Mouse (Mus musculus): Measurements from ENCODE around the gene Smndc1. TPM values are rescaled to one million over a fixed set of nuclear protein-coding genes. Genes with fewer than 3 reads are reported as not detected.
A peak's percentile ranks its signal among the peaks of the same experiment; 100 is the strongest.

Smndc1 gene
- polyA plus RNA-seq, 1 experiment from 2014 or later, result 28.0 TPM

- Histone ChIP-seq H3K4me2 (ENCODE audit: low read depth, low read length) (no peak overlapping the region), H3K27me3 (ENCODE audit: control insufficient read depth, insufficient read depth, low read length) (no peaks in the 10 kb centered on the region), H3K27ac (ENCODE audit: low read length) (no peak overlapping the region), H3K36me3 (ENCODE audit: control insufficient read depth, insufficient read depth) (0 out of 2 replicates have a peak, but pooled peaks cover 3% of the 10 kb centered on the region), H3K4me1 (ENCODE audit: control insufficient read depth, insufficient read depth, low read length) (peaks cover 10% of the 10 kb centered on the region), H3K4me3 (ENCODE audit: low read length) (no peak overlapping the region), H3K9me3 (replicated peaks; ENCODE audit: control insufficient read depth, low read length) (no peaks in the 10 kb centered on the region), H3K9ac (ENCODE audit: low read length) (no peak overlapping the region)
- 87% methylated on average over 14 of the region's 14 CpGs for WGBS
- no peak for ATAC-seq (replicated peaks; ENCODE audit: extremely low read depth, insufficient read depth, low FRiP score)
Observed at GRCm38 (mm10) chr19:53345766-53346165, 44.6 kb downstream of the Smndc1 start.

DNA sequence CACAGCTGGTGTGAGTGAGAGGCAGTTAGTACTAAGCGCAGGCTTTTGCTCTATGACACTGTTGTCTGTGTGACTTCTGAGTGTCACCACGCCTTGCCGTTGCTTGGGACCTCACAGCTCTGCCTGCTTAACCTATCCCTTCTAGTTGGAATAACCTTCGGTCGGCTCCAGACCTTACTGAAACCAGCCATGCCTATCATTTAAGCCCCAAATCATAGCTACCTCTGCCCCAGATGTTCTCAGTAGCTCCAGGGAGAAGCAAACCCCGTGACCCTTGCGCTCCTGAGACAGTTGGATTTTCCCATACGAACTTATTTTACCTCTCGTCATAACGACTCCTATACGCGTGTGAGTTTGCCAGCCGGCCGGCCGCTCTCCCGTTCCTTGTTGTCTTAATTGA is 46.3 kb downstream of the Smndc1 start:
- peaks cover 14% of the 10 kb centered on the region for H3K4me1 ChIP-seq (ENCODE audit: control insufficient read depth, insufficient read depth, low read length)
- H3K27ac ChIP-seq (ENCODE audit: low read length), result no peak overlapping the region
- no peak overlapping the region for H3K4me3 ChIP-seq (ENCODE audit: low read length)
- no peaks in the 10 kb centered on the region for H3K9me3 ChIP-seq (replicated peaks; ENCODE audit: control insufficient read depth, low read length)
- WGBS, result 91% methylated on average over 16 of the region's 16 CpGs
- no peaks in the 10 kb centered on the region for H3K27me3 ChIP-seq (ENCODE audit: control insufficient read depth, insufficient read depth, low read length)
- H3K4me2 ChIP-seq (ENCODE audit: low read depth, low read length), result no peak overlapping the region
- no peak for ATAC-seq (replicated peaks; ENCODE audit: extremely low read depth, insufficient read depth, low FRiP score)
- no peak overlapping the region for H3K9ac ChIP-seq (ENCODE audit: low read length)
- H3K36me3 ChIP-seq (ENCODE audit: control insufficient read depth, insufficient read depth), result 0 out of 2 replicates have a peak, but pooled peaks cover 3% of the 10 kb centered on the region

GRCm38 (mm10) chr19:53343174-53343881 is 47.0 kb downstream of the Smndc1 start:
- 0 out of 2 replicates have a peak, but pooled peaks cover 5% of the 10 kb centered on the region for H3K36me3 ChIP-seq (ENCODE audit: control insufficient read depth, insufficient read depth)
- no peak overlapping the region for H3K4me3 ChIP-seq (ENCODE audit: low read length)
- 80% methylated on average over 13 of the region's 13 CpGs for WGBS
- no peaks in the 10 kb centered on the region for H3K9me3 ChIP-seq (replicated peaks; ENCODE audit: control insufficient read depth, low read length)
- no peak overlapping the region for H3K4me2 ChIP-seq (ENCODE audit: low read depth, low read length)
- H3K27ac ChIP-seq (ENCODE audit: low read length), result 0 out of 2 replicates have a peak overlapping the region, but pooled peaks have one; percentile 4
- no peak overlapping the region for H3K9ac ChIP-seq (ENCODE audit: low read length)
- H3K4me1 ChIP-seq (ENCODE audit: control insufficient read depth, insufficient read depth, low read length), result peaks cover 13% of the 10 kb centered on the region
- H3K27me3 ChIP-seq (ENCODE audit: control insufficient read depth, insufficient read depth, low read length), result no peaks in the 10 kb centered on the region
- ATAC-seq (replicated peaks; ENCODE audit: extremely low read depth, insufficient read depth, low FRiP score), result no peak; the same call in 1 of the 2 replicates

- 18% methylated on average over 6 of the region's 6 CpGs for WGBS
- no peak for ATAC-seq (replicated peaks; ENCODE audit: extremely low read depth, insufficient read depth, low FRiP score)
- Histone ChIP-seq H3K4me3 (ENCODE audit: low read length) (no peak overlapping the region), H3K9ac (ENCODE audit: low read length) (no peak overlapping the region), H3K4me1 (ENCODE audit: control insufficient read depth, insufficient read depth, low read length) (peaks cover 11% of the 10 kb centered on the region), H3K27ac (ENCODE audit: low read length) (no peak overlapping the region), H3K9me3 (replicated peaks; ENCODE audit: control insufficient read depth, low read length) (no peaks in the 10 kb centered on the region), H3K4me2 (ENCODE audit: low read depth, low read length) (peak overlapping the region; percentile 15; the same call in 1 of the 2 replicates), H3K36me3 (ENCODE audit: control insufficient read depth, insufficient read depth) (peaks cover 15% of the 10 kb centered on the region), H3K27me3 (ENCODE audit: control insufficient read depth, insufficient read depth, low read length) (no peaks in the 10 kb centered on the region)
Observed at GRCm38 (mm10) chr19:53340423-53340822, 50.0 kb downstream of the Smndc1 start.

DNA sequence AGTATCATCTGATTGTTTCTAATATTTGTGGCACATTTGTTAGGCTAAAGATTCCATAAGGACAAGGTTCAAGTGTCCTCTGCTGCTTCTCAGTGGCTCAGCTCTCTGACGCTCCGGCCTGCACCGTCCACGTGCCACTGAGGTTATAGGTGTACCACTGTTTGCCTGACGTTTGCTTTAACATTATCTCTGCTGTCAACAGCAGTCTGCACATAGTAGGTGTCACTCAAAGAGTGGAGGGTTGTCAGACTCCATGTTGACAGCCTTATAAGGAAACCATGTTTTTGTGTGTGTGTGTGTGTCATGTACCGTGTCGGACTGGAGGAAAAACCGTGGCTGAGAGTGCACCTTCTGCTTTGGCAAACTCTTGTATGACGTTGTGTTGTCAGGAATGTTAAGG is 55.1 kb downstream of the Smndc1 start:
- Histone ChIP-seq H3K36me3 (ENCODE audit: control insufficient read depth, insufficient read depth) (peaks cover 31% of the 10 kb centered on the region), H3K27me3 (ENCODE audit: control insufficient read depth, insufficient read depth, low read length) (no peaks in the 10 kb centered on the region), H3K4me2 (ENCODE audit: low read depth, low read length) (no peak overlapping the region), H3K9me3 (replicated peaks; ENCODE audit: control insufficient read depth, low read length) (no peaks in the 10 kb centered on the region), H3K4me3 (ENCODE audit: low read length) (no peak overlapping the region), H3K27ac (ENCODE audit: low read length) (no peak overlapping the region), H3K4me1 (ENCODE audit: control insufficient read depth, insufficient read depth, low read length) (no peaks in the 10 kb centered on the region; the same call in none of the 2 replicates), H3K9ac (ENCODE audit: low read length) (no peak overlapping the region)
- ATAC-seq (replicated peaks; ENCODE audit: extremely low read depth, insufficient read depth, low FRiP score), result no peak
- WGBS, result 56% methylated on average over 9 of the region's 9 CpGs

- Histone ChIP-seq H3K9me3 (replicated peaks; ENCODE audit: control insufficient read depth, low read length) (no peaks in the 10 kb centered on the region), H3K4me1 (ENCODE audit: control insufficient read depth, insufficient read depth, low read length) (no peaks in the 10 kb centered on the region; the same call in 1 of the 2 replicates), H3K36me3 (ENCODE audit: control insufficient read depth, insufficient read depth) (peaks cover 30% of the 10 kb centered on the region), H3K9ac (ENCODE audit: low read length) (no peak overlapping the region), H3K27ac (ENCODE audit: low read length) (no peak overlapping the region), H3K4me3 (ENCODE audit: low read length) (no peak overlapping the region), H3K27me3 (ENCODE audit: control insufficient read depth, insufficient read depth, low read length) (no peaks in the 10 kb centered on the region), H3K4me2 (ENCODE audit: low read depth, low read length) (no peak overlapping the region)
- 78% methylated on average over 6 of the region's 6 CpGs for WGBS
- ATAC-seq (replicated peaks; ENCODE audit: extremely low read depth, insufficient read depth, low FRiP score), result no peak
Observed at GRCm38 (mm10) chr19:53333730-53334129, 56.6 kb downstream of the Smndc1 start.

GRCm38 (mm10) chr19:53331882-53332500 is 58.4 kb downstream of the Smndc1 start:
- H3K36me3 ChIP-seq (ENCODE audit: control insufficient read depth, insufficient read depth), result peaks cover 16% of the 10 kb centered on the region
- no peaks in the 10 kb centered on the region for H3K9me3 ChIP-seq (replicated peaks; ENCODE audit: control insufficient read depth, low read length)
- no peak overlapping the region for H3K4me3 ChIP-seq (ENCODE audit: low read length)
- WGBS, result 85% methylated on average over 21 of the region's 21 CpGs
- no peak overlapping the region for H3K27ac ChIP-seq (ENCODE audit: low read length)
- no peaks in the 10 kb centered on the region; the same call in 1 of the 2 replicates for H3K4me1 ChIP-seq (ENCODE audit: control insufficient read depth, insufficient read depth, low read length)
- H3K27me3 ChIP-seq (ENCODE audit: control insufficient read depth, insufficient read depth, low read length), result no peaks in the 10 kb centered on the region
- H3K9ac ChIP-seq (ENCODE audit: low read length), result no peak overlapping the region
- no peak overlapping the region for H3K4me2 ChIP-seq (ENCODE audit: low read depth, low read length)
- no peak for ATAC-seq (replicated peaks; ENCODE audit: extremely low read depth, insufficient read depth, low FRiP score)

DNA sequence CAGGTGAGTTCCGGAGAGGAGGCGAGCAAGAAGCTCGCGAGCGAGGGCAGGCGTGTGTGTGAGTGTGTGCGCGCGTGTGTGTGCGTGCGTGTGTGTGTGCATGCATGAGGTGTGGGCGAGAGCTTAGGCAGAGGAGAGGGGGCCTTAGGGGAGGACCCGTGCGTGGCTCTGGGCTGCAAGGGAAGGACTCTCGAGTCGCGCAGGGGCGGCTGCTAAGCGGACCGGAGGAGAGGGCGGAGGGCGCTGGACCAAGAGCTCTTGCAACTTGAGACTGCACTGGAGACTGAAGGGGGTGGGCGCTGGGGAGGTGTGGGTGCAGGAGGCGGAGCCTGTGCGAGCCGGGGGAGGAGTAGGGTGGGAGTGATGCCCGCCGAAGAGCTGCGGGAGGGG is 60.4 kb downstream of the Smndc1 start:
- Histone ChIP-seq H3K27me3 (ENCODE audit: control insufficient read depth, insufficient read depth, low read length) (no peaks in the 10 kb centered on the region), H3K4me1 (ENCODE audit: control insufficient read depth, insufficient read depth, low read length) (peaks cover 10% of the 10 kb centered on the region), H3K4me3 (ENCODE audit: low read length) (peak overlapping the region; percentile 80), H3K9ac (ENCODE audit: low read length) (peak overlapping the region; percentile 81), H3K36me3 (ENCODE audit: control insufficient read depth, insufficient read depth) (peaks cover 16% of the 10 kb centered on the region), H3K4me2 (ENCODE audit: low read depth, low read length) (peak overlapping the region; percentile 99), H3K9me3 (replicated peaks; ENCODE audit: control insufficient read depth, low read length) (no peaks in the 10 kb centered on the region), H3K27ac (ENCODE audit: low read length) (peak overlapping the region; percentile 74)
- 2% methylated on average over 29 of the region's 29 CpGs for whole genome bisulfite sequencing
- ATAC-seq (replicated peaks; ENCODE audit: extremely low read depth, insufficient read depth, low FRiP score), result peak; percentile 75

Measured in heart, embryonic 16.5 days (tissue).